Mouse (Mus musculus) E14TG2a.4 (cell line): Measurements from ENCODE around the gene Igf2bp3.

Source experiments
- CTCF ChIP-seq: conservative IDR thresholded peaks from 2 replicates; pipeline ENCODE4 v1.5.1; 2014; ENCODE audit warnings: low read length
- POU5F1 ChIP-seq: IDR thresholded peaks from 2 replicates; pipeline ENCODE4 v1.6.1; 2014; ENCODE audit warnings: low read length, borderline replicate concordance

DNA sequence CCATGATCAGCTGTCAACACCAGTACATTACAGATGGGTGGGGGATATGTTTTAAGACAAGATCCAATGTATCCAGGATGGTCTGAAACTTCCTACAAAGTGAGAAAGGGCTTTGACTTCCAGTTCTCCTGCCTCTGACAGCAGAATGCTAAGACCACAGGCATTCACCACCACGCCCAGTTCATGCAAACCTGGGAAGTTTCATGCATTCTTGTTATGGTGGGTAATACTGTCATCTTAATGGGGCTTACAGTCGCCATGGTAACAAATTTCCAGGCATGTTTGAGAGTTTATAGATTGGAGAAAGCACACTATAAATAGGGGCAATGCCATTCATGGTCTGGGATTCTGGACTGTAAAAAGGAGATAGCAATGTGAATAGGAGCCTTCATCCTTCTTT lies 105.6 kb downstream of the Igf2bp3 start:
- no peak for TF ChIP-seq CTCF
- TF ChIP-seq POU5F1: no peak
